Mouse (Mus musculus) urinary bladder, adult 18-20 months (tissue): ENCODE results near the gene Olfr547.
"Not testable (repeated sequence)": the region's sequence is repeated elsewhere in the genome, so short reads cannot be mapped to it uniquely, and the experiment has no call there.

ENCODE experiments used
- DNase-seq, 2 experiments: peaks; one replicate each; pipeline ENCODE4 v3.0.0; 2022; ENCODE audit warnings: low spot score in 2 of 2, mixed read lengths in 2 of 2

The Olfr547 gene

DNA sequence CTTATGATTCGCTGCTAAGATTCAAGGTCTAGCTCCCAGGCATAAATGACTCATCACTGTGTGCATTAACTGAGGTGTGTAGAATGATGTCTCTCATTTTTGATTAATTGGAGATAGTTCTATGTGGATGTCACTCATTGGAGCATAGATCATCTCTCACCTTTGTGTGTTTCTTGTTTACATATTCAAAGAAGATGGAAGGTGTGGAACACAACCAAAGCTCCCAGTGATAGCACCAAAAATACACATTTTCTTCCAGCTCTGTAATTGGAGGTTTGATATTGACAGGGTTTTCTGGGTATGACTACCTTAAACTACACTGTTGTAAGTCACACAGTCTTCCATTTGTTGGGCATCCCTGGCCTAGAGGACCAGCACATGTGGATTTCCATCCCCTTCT is at the start of gene Olfr547:
Gene Olfr547, plus strand, starts transcription at position 301 of the 400 bp plus-strand sequence.
- no peak for DNase-seq

DNA sequence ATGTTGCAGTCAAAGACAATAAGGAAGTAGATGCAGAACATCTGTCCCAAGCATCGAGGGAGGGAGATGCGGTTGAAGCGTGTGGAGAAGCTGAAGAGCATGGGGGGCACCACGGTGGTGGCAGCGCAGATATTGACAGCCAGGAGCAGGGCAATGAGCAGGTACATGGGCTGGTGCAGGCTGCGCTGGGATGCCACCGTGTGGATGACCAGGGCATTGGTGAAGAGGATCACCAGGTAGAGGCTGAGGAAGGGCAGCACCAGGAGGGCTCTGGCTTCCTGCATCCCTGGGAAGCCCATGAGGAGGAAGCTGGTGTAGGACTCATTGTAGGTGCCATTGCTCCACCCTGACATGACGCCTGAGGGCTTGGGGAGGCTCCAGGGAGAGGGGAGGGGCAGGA is 49.8 kb upstream of the Olfr547 start:
- not testable (repeated sequence) for DNase-seq

- DNase-seq = no peak
Observed at GRCm38 (mm10) chr7:102486105-102486504, 48.4 kb upstream of the Olfr547 start.

DNA sequence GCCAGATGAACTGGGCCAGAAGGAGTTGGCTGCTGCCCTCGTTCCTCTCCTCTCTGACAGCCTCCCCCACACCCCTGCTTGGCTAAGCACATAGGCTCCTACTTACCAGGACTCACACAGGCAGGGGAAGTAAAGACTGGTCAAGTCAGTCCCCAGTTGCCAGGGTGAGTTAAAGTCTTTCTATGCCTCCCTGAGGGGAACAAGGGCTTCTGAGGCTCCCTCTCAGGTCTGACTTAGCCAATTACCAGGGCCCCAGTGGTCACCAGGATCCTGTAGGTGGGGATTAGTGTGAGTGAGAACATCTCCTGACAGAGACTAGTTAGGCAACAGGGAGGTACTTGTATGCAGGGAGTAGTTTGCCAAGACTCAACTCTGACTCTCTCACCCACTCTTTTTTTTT is 46.4 kb upstream of the Olfr547 start, which contains the start of gene Olfr544:
Gene Olfr544, minus strand, starts transcription at position 153 of the 400 bp plus-strand sequence.
- no peak for DNase-seq

GRCm38 (mm10) chr7:102494416-102494815 is 40.1 kb upstream of the Olfr547 start:
- DNase-seq = not testable (repeated sequence)

DNA sequence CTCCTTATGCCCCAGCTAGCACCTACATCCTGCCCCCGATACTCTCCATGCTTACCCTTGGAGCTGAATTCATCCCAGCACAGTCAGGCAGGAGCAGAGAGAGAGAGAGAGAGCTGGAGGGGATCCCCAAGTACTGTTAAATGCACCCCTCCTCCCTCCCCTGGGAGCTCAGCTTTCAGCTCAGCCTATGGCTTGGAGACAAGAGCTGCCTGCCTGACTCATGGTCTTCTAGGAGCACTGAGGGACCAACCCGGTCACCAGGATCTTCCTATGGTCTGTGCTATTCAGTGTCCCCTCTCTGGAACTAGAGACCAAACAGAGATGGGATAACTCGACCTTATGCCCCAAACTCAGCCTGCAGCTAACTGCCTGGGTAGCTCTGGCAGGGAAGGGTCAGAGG is 35.1 kb upstream of the Olfr547 start, which contains the start of gene Olfr545:
Gene Olfr545, minus strand, starts transcription at position 101 of the 400 bp plus-strand sequence.
- DNase-seq = no peak

- DNase-seq = no peak
Observed at GRCm38 (mm10) chr7:102501986-102502385, 32.6 kb upstream of the Olfr547 start.

GRCm38 (mm10) chr7:102506848-102507247 is 27.7 kb upstream of the Olfr547 start:
- DNase-seq = peak; percentile 56 to 62

DNA sequence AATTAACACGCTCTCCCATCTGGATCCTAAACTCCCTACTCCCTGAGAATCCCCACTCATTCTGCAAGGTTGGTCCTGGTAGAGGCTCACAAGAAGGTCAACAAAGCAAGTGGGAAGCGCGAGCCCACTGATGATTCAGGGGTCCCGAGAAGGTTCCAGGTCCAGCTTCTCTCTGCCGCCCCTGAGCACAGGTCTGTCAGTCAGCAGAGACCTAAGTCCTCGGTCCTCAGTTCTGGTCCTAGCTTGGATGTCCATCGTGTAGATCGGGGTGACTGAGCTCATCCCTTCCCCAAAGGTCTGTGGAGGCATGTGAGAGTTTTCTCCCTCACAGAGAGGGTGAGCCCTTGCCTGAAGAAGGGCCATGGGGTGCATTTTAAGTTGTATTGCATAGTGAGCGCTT is 26.5 kb upstream of the Olfr547 start:
- DNase-seq = no peak

GRCm38 (mm10) chr7:102508666-102509065 is 25.9 kb upstream of the Olfr547 start:
- DNase-seq = no peak

DNA sequence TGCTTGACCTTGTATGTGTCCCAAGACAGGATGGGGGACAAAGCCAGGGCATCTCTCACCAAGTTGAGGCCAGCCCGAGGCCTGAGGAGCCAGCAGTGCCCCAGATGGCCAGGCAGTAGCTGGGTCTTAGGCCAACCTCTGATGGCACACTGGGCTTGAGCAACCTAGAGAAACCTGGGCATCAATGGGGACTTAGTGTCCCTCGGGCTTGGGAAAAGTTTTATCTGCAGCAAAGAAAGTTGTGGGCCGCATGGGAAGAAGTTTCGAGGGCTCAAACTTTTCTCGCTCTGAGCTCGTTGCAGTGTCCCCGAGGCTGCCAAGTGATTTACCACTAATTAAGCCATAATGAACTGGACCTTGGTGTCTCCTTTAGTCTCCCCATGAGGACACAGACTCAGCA is 24.8 kb upstream of the Olfr547 start:
- no peak for DNase-seq

DNA sequence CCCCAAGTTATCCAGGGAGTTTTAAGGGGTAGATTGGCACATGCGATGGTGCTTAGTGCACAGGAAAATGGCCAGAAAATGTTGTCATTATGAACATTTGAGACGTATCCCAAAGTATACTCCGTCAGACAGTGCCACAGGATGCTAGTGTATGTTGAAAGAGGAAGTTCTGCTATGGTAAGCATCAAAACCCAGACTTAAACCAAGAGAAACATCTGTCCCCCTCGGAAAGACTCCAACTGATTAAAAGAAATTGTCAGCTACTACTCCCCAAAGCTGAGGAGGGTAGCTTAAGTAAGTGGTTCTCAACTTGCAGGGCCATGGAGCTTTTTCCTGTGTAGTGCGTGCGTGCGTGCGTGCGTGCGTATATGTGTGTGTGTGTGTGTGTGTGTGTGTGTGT is 22.6 kb upstream of the Olfr547 start:
- no peak for DNase-seq

- peak; percentile 75 to 86 for DNase-seq
Observed at GRCm38 (mm10) chr7:102512814-102513435, 21.6 kb upstream of the Olfr547 start.

- no peak for DNase-seq
Observed at GRCm38 (mm10) chr7:102514144-102514543, 20.4 kb upstream of the Olfr547 start.

- no peak for DNase-seq
Observed at GRCm38 (mm10) chr7:102516261-102517050, 18.1 kb upstream of the Olfr547 start.

DNA sequence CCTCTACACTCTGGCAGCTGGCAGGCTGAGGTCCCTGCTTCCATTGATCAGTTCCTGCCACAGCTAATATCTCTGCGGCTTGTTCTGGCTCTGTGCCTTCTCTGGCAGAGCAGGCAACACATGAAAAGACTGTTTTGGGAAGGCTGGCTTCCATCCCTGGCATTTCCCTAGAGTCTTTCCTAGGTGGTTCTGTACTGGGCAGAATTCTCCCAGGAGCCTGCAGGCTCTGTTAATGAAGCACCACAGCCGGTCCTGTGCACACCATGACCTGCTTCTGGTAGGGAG is 17.6 kb upstream of the Olfr547 start:
- no peak for DNase-seq

DNA sequence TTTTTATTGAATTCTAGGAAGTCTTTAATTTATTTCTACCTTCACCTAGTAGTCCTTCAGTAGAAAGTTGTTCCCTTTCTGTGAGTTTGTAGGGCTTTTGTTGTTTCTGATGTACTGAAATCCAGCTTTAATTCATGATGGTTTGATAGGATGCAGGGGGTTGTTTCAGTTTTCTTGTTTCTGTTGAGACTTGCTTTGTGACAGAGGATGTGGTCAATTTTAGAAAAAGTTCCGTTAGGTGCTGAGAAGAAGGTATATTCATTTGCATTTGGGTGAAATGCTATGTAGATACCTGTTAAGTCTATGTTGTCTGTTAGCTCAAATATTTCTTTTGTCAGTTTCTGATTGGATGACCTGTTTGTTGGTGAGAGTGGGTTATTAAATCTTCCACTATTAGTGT is 5.5 kb upstream of the Olfr547 start:
- DNase-seq = no peak

- DNase-seq = no peak
Observed at GRCm38 (mm10) chr7:102540596-102540995, 6.0 kb downstream of the Olfr547 start, which contains the start of gene Olfr548-ps1. Olfr548-ps1 (plus strand) TSS chr7:102540896.

DNA sequence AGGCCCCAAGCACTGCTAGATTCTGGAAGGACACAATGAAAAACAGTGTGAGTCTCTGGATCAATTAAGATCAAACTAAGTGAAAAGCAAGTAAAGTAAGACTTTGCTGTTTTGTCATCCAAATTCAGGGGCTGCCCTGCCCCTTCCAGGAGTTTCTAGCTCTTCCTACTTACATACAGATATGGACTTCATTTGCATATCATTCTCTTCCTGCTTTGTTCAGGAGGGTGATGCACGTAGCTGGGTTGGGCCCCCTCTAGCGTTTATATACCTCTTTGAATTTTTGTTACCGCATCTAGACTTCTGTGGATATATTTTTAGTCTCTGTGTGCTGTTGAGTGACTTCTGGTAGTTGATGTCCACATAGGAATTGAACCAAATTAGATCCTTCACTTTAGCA is 6.7 kb downstream of the Olfr547 start:
- no peak for DNase-seq

DNA sequence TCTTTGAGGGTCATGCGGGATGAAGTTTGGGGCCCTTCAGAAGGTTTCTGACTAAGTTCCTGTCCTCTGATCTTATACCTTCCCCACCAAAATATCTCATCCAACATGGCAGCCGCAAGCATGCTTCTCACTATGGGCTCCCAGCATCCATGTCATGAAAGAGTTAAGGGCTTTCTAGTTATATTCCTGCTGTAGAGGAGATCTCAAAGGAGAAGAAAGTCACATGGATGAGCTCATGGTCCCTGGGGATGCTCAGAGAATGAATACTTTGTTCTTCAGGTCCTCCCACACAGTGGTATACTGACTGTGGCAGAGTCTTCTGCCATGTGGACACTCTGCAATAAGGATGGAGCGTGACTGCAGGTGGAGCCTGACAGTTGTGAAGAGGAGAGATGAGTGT is 15.0 kb downstream of the Olfr547 start, which contains the start of gene Olfr549:
Gene Olfr549, plus strand, starts transcription at position 301 of the 400 bp plus-strand sequence.
- DNase-seq = no peak

GRCm38 (mm10) chr7:102553279-102553678 is 18.7 kb downstream of the Olfr547 start:
- DNase-seq = no peak

- peak; percentile 80 to 88 for DNase-seq
Observed at GRCm38 (mm10) chr7:102564999-102565997, 30.7 kb downstream of the Olfr547 start, which contains the start of gene Trim21. Trim21 (minus strand) TSS chr7:102565486.
